Mouse (Mus musculus) embryo, embryonic 11 days (tissue): ENCODE measurements around the gene Gm3072.
"Not testable (repeated sequence)": the region's sequence is repeated elsewhere in the genome, so short reads cannot be mapped to it uniquely, and the experiment has no call there.

Source experiments
- DNase-seq: peaks from one replicate; pipeline ENCODE4 v3.0.0-alpha.2; 2015

Gene Gm3072

DNA sequence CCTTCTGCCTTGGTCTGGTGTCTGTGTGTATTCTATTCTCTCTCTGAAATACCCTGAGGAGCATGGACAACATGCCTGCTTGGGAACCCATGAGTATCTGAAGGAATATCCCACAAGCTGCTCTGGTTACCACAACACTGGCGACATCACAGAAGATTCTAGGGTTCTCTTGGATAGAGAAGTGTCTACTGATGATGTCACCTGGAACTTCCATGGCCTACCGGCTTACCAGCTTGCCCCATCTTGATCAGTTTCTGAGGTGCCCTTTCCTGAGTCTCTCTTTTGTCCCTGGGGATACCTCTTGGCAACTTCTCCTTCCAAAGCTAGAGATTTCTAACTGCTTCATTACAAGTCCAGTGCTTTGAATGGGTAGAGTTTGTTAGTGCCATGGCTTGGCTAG lies at the start of gene Gm3072:
Gene Gm3072, minus strand, starts transcription at position 101 of the 400 bp plus-strand sequence.
- not testable (repeated sequence) for DNase-seq

DNA sequence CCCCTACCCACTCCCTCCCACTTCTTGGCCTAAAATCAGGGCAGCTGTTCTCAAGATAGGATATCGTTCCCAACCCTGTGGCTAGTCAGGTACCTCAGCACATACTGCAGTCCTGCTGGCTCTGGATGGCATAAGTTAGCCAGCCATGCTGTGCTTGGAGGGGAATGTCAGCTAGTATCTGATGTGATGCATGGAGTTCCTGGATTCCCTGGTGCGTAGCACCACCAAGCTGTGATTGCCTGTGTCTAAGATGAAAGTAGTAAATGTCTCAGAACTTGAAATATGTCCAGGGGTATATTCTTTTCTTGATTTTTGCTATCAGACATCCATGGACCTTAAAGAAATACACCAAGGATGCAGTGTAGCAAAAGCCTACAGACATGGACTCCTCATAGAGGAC lies 23.8 kb upstream of the Gm3072 start:
- DNase-seq, result not testable (repeated sequence)

DNA sequence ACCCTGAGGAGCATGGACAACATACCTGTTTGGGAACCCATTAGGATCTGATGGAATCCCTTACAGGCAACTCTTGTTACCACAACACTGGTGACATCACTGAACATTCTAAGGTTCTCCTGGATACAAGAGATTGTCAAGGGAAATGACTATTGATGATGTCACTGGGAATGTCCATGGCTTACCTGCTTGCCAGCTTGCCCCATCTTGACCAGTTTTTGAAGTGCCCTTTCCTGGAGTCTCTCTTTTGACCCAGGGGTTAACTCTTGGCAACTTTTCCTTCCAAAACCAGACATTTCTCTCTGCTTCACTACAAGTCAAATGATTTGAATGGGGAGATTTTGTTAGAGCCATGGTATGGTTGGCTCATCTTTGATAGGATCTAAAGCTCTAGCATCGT lies 22.0 kb upstream of the Gm3072 start, which contains the start of gene Gm3676:
Gene Gm3676, minus strand, starts transcription at position 101 of the 400 bp plus-strand sequence.
- not testable (repeated sequence) for DNase-seq

DNA sequence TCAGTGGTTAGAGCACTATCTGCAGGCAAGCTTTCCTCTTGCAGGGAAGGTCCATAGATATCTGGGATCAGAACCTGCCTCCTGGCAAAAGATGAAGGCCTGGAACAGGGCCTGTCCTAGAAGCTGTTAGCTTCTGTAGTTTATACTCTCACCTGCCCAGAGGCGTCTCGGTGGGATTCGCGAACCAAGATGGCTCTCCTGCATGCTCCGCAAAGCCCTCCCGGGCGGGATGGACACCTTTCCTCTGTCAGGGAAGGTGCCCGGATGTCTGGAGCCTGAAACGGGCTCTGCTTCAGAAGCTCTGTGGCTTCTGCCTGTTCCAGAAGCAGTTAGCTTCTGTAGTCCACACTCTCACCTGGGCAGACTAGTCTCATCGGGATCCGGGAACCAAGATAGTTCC lies 5.7 kb upstream of the Gm3072 start:
- DNase-seq, result not testable (repeated sequence)

DNA sequence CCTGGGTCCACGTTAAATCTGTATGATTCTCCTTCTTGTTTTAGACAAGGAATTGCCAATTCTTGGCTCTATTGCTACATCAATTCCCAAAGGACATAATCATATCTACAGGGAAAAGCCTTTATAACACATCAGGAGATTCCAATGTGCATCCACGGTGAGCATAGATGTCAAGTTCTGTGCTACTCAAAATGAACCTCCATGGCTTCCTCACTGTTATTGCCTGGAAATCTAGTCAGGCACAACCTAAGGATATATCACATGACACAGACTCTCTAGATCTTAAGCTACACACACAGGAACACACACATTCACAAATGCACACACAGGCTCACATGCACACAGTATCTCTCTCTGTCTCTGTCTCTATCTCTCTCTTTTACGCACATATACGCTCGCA lies 1.9 kb downstream of the Gm3072 start:
- not testable (repeated sequence) for DNase-seq

DNA sequence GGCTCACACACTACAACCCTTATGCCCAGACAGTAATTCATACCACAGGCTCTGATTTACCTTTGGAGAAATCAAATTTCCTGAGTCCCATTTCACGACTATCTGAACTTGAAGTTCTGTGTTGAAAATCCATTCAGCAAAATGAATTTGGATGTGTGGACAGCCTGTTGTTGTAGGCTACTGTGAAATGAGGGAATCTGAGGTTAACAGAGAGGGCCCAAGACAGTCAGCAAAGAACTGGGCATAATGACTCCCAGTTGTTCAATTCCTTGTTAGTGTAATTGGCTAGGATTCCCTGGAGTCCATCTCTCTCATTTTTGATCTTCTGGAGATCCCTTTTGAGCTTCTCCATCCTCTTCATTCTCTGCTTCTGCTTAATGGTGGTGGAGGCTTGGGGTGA lies 13.7 kb downstream of the Gm3072 start:
- DNase-seq, result not testable (repeated sequence)

DNA sequence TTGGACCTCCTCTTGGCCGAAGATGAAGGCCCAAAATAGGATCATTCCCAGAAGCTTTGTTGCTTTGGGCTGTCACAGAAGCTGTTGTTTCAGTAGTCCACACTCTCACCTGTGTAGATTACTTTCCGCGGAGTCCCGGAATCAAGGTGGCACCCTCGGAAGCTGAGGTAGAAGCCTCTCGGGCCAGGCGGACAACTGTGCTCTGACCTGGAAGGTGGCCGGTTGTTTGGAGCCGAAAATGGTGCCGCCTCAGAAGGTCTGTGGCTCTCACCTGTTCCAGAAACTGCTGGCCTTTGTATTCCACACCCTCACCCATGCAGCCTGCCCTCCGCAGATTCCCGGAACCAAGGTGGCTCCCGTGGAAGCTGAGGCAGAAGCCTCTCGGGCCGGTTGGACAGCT lies 23.5 kb downstream of the Gm3072 start:
- DNase-seq, result not testable (repeated sequence)

DNA sequence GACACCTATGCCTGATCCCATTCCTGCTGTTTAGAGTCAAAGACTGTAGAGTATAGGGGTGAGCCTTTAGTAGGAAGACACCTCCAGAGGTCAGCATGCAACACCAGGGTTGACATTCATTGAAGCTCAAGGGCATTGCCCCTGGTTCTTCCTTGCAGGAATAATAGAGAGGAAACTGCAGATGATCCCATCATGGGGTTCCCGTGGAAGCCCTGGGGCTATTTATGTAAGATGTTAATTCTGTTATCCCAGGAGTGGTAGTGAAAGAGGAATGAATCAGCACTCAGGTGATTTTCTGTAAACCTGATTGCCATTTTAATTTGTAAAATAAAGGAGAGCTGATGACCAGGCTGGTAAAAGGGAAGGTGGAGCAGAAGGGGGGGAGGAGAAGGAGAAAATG lies 38.1 kb downstream of the Gm3072 start:
- DNase-seq, result not testable (repeated sequence)

DNA sequence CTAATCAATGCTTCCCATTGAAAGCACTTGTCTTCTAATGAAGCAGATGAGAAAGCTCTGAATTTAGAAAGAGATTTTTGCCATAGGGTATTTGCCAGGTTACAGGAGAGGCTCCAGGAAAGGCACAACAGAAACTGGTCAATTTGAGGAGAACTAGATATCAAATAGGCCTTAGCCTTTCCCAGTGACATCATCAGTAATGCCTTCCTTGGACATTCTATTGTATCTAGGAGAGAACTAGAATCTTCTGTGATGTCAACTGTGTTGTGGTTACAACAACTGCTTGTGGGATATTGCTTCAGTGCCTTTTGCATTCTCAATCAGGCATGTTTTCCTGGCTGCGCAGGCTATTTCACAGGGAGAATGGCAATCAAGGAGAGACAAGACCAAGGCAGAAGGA lies 51.5 kb downstream of the Gm3072 start, which contains the start of gene 1700049E17Rik2:
Gene 1700049E17Rik2, plus strand, starts transcription at position 301 of the 400 bp plus-strand sequence.
- DNase-seq, result not testable (repeated sequence)
